Mouse (Mus musculus) testis, adult 2 months (tissue): ENCODE measurements around the gene Kif16b. TPM values are rescaled to one million over a fixed set of nuclear protein-coding genes. Genes with fewer than 3 reads are reported as not detected.

Source experiments
- H3K27ac ChIP-seq: fragments of 200-500 bp; 2 replicates; pipeline ENCODE4 v1.5.1; 2012; ENCODE audit warnings: low read depth, low read length; ENCODE audit not compliant: control insufficient read depth, insufficient read depth
- H3K27me3 ChIP-seq: fragments of 200-500 bp; 2 replicates; pipeline ENCODE4 v1.6.1; 2012; ENCODE audit warnings: mild to moderate bottlenecking, low read length, moderate library complexity; ENCODE audit not compliant: control insufficient read depth, insufficient read depth
- H3K36me3 ChIP-seq: fragments of 200-500 bp; 2 replicates; pipeline ENCODE4 v1.6.1; 2012; ENCODE audit warnings: mild to moderate bottlenecking, low read length; ENCODE audit not compliant: control insufficient read depth, insufficient read depth
- H3K4me1 ChIP-seq: fragments of 200-500 bp; 2 replicates; pipeline ENCODE4 v1.6.1; 2012; ENCODE audit warnings: low read length; ENCODE audit not compliant: control insufficient read depth, insufficient read depth
- H3K4me3 ChIP-seq: fragments of 200-500 bp; 2 replicates; pipeline ENCODE4 v1.5.1; 2012; ENCODE audit warnings: low read depth, mild to moderate bottlenecking, low read length, moderate library complexity, mixed read lengths; ENCODE audit not compliant: control insufficient read depth
- CTCF ChIP-seq: fragments of 200-500 bp; IDR thresholded peaks from 2 replicates; pipeline ENCODE4 v1.5.1; 2012; ENCODE audit warnings: low read depth, mild to moderate bottlenecking, inconsistent platforms, low read length, moderate library complexity; ENCODE audit not compliant: control insufficient read depth, insufficient read depth, insufficient replicate concordance
- POLR2A ChIP-seq: fragments of 200-500 bp; IDR thresholded peaks from 2 replicates; pipeline ENCODE4 v1.6.1; 2012; ENCODE audit warnings: low read depth, mild to moderate bottlenecking, inconsistent platforms, low read length, moderate library complexity; ENCODE audit not compliant: control insufficient read depth
- polyA plus RNA-seq: library from polyadenylated mRNA; depleted of rRNA; stranded (reverse); fragments of >200 nt; gene quantifications from 2 replicates; pipeline ENCODE4 v1.2.3, GENCODE M21; 2012

Kif16b gene
- polyA plus RNA-seq, 1 experiment, result 11.9 TPM

DNA sequence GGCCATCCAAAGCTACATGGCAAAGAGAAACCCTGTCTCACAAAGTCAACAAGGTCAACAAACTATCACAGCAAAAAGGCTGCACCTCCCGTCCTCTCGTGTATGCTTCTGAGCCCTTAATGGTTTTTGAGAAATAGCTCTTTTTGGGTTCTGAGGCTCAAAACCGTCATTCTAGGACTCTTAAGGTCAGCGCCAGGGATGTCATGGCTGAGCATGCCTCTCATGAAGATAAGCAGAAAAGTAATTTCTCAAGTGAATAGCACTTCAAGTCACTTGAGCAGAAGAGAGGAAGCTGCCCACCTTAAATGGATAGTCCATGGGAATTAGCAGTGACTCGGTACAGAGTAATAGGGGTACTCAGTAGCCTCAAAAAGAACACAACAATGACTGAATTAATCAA lies 291.1 kb downstream of the Kif16b start:
- H3K4me1 ChIP-seq, result no peaks in the 10 kb centered on the region
- H3K36me3 ChIP-seq, result no peaks in the 10 kb centered on the region
- H3K27me3 ChIP-seq, result no peaks in the 10 kb centered on the region
- H3K4me3 ChIP-seq, result no peak overlapping the region
- TF ChIP-seq POLR2A, result no peak
- no peak overlapping the region for H3K27ac ChIP-seq

DNA sequence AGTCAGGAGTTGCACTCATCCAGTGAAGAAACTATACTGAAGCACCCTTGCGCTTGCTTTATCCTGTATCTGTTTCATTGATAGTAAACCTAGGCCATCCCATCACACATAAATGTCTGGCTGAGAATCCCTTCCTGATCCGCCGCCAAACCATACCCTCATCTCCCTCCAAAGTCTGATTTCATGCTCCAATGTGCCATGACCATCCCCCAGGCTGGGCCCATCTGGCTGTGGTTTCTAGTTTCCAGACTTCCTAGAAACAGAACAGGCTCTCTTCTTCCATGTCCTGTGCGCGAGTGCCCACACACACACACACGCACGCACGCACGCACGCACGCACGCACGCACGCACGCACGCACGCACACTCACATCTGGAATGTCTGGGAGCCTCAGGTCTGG lies 292.6 kb downstream of the Kif16b start:
- H3K4me3 ChIP-seq, result no peak overlapping the region
- TF ChIP-seq CTCF (no peak), POLR2A (no peak)
- H3K27me3 ChIP-seq, result no peaks in the 10 kb centered on the region
- H3K36me3 ChIP-seq, result no peaks in the 10 kb centered on the region
- no peak overlapping the region for H3K27ac ChIP-seq
- H3K4me1 ChIP-seq, result no peaks in the 10 kb centered on the region

DNA sequence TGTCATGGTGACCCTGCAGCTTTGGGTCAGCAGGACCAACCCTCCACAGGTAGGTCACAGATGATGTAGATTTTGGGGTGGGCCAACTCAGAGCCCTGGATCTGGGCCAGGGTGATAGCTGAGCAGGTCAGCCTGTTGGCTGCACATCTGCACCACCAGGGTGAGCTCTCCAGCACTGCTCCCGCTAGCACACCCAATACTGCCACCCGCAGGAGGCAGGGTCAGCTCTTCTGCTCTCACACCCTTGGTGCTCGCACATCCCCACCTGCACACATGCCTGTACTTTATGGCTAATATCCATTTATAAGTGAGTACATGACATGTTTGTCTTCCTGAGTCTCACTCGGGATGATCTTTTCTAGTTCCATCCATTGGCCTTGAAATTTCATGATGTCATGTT lies 296.6 kb downstream of the Kif16b start:
- Histone ChIP-seq H3K27me3 (no peaks in the 10 kb centered on the region), H3K27ac (no peak overlapping the region), H3K36me3 (no peaks in the 10 kb centered on the region), H3K4me1 (no peaks in the 10 kb centered on the region), H3K4me3 (no peak overlapping the region)
- TF ChIP-seq CTCF (peak; percentile 19; the same call in 1 of the 2 replicates), POLR2A (no peak)

DNA sequence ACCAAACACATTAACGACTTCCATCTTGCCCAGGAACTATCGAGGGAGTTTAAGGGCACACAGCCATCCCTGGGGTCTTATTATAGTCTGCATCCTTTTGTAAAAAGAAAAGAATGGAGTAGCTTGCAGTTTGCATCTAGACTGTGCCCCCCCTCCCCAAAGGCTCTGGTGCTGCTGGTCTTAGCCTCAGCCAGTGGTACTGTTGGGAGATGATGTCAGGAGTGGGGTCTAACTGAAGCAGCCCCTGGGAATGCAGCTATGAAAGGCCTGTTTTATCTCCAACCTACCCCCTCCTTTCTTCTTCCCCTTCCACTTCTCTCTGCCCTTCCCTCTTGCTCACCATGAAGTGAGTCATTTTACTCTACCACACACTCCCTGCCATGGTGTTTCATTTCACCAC lies 298.1 kb downstream of the Kif16b start:
- Histone ChIP-seq H3K36me3 (no peaks in the 10 kb centered on the region), H3K4me3 (no peak overlapping the region), H3K27me3 (no peaks in the 10 kb centered on the region), H3K4me1 (no peaks in the 10 kb centered on the region), H3K27ac (no peak overlapping the region)
- no peak for TF ChIP-seq CTCF
- TF ChIP-seq POLR2A, result no peak

DNA sequence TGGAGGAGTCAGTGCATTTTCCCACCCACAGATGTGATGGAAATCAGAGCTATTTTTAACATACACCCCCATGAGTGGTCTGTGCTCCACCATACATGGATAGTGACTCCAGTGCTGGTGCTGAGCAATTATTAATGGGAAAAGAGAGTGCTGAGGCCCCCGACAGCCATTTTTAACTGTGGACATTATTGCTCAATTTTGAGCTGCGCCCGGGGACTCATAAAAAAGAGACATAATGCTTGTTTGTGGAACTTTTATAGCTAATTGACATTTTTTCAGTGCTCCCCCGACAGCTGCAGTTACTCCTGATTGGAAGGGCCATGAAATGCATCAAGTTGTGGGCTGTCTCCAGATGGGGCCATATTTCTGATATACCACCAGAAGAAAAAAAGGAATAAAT lies 302.1 kb downstream of the Kif16b start:
- no peak overlapping the region for H3K27ac ChIP-seq
- H3K36me3 ChIP-seq, result no peaks in the 10 kb centered on the region
- no peak overlapping the region for H3K4me3 ChIP-seq
- H3K27me3 ChIP-seq, result no peaks in the 10 kb centered on the region
- no peaks in the 10 kb centered on the region for H3K4me1 ChIP-seq
- no peak for TF ChIP-seq CTCF
- TF ChIP-seq POLR2A, result no peak

DNA sequence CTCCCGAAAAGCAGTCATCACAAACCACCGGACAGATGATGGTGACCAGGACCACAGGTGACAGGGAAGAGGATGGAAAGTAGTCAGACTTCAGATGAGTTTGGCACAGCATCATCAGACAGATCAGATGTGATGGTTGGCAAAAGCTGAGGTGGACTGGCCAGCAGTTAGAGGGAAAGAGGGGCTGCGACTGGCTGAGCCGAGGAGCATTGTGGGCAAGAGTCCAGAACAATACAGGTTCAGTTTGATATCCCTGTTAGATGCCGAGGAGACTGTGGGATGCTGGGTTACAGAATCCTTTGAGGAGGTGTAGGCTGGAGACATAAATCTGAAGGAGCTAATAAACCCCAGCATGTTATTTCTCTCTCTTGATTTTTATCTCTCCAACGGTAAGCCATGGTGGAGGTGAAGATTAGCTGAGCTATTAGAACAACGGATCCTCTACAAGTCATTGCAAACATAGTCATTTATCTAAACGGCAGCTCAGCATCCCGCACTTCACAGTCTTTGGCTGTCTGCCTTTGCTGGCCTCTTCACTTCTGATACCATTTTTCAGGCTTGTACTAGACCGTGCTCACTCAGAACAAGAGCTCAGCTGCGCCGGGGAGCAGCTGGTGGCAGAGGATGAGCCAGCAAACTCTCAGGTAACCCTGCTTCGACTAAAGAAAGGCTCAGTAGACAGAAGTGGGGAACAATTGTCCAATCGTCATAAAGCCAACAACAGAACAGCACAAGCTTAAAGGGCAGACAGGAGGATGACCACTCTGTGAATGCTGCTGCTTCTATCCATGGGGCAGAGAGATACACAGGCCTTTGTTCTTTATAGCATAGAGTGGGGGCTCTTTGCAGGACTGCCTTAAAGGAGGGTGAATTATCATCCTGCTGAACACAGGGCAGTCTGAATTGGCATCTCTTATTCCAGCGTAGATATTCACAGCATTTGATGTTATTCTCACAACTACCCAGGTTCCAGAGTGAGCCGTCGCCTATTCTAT lies 304.9 kb downstream of the Kif16b start:
- Histone ChIP-seq H3K27me3 (no peaks in the 10 kb centered on the region), H3K4me3 (no peak overlapping the region), H3K36me3 (no peaks in the 10 kb centered on the region), H3K4me1 (no peaks in the 10 kb centered on the region), H3K27ac (no peak overlapping the region)
- no peak for TF ChIP-seq CTCF
- no peak for TF ChIP-seq POLR2A

DNA sequence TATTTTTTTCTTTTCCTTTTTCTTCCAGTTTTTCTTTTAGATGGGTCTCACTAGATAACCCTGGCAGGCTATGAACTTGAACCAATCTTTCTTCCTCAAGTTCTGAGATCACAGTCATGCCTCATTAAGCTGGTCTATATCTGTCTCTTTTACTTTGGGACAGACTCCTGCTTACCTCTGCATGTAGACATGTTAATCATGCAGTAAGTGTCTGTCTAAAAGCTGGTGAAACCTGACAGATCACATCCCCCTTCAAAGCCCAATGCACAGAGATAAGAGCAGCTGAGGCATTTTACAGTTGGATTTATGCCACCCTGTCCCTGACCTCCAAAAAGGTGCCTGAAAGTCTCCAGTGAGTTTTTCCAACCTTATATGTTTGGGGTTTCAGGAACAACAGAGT lies 310.4 kb downstream of the Kif16b start:
- Histone ChIP-seq H3K27me3 (no peaks in the 10 kb centered on the region), H3K27ac (no peak overlapping the region)
- TF ChIP-seq CTCF, result no peak
- no peak for TF ChIP-seq POLR2A

DNA sequence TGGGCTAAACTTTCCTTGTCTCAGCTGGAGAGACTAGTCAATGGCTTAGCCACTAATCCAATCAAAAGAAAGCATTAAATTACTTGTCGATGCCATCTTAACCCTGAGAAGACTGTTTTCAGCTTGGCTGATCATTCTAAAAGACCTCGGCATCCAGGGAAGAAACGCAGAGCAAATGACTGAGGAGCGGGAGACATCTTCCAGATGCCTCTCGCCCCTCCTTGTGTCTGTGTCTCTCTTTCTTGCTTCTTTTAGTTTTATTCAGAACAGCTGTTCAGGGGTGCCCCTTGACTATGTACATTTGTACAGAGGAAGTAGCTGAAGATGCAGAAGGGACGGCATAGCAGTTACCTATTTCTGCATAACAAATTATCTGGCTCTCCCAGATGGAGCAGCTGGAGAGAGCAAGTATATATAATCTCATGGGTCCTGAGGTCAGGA lies 311.0 kb downstream of the Kif16b start:
- Histone ChIP-seq H3K27me3 (no peaks in the 10 kb centered on the region), H3K4me3 (no peak overlapping the region), H3K27ac (no peak overlapping the region), H3K36me3 (no peaks in the 10 kb centered on the region), H3K4me1 (no peaks in the 10 kb centered on the region)
- TF ChIP-seq POLR2A (no peak), CTCF (no peak)

More for the DNA sequence above, 310.4 kb downstream of the Kif16b start:
- no peaks in the 10 kb centered on the region for H3K36me3 ChIP-seq
- no peak overlapping the region for H3K4me3 ChIP-seq
- H3K4me1 ChIP-seq, result no peaks in the 10 kb centered on the region
